Mouse (Mus musculus): ENCODE measurements around the gene Rnf167.

DNA sequence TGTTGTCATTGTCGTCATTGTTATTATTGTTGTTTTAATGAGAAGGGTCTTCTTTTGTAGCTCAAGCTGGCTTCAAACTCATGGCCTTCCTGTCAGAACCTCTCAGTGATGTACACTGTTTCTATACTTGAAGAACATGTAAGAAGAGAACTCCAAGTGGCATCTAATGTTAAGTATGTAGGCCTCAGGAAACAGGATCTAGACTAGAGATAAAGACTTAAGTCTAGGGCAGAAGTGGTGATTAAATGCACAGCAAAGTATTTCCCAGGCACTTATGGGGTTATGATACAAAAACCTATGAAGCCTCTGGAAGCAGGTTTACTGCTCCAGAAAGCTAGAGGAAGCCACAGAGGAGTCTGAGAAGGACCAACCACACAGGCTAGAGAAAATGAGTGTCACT is 8.7 kb upstream of the Rnf167 start:
- TF ChIP-seq CTCF (IDR thresholded peaks at IDR 0.05; ENCODE audit: low read depth, low read length) (no peak), POLR2A (IDR thresholded peaks at IDR 0.05; ENCODE audit: extremely low read depth, insufficient read depth, low read length) (no peak)

Data from liver, adult 2 months (tissue).